ENCODE assay signal across 23 mouse cellular contexts in the genomic region with DNA sequence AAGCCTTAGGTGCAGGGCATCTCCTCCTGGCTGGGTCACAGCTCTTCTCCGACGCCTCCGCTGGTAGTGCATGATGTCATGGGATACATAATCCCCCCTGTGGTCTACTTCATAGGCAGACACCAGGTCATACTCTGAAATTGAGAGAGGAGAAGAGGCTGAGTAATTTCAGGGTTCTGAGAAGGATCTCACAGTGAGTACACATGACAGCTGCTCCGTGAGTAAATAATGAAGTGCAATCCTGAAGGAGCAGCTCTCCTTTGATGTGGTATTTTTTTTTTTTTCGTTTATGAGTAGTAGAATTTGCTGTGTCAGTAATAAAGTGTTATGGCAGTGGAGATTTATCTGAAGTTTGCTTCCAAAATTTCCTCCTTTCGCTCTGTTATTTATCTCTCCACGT. TPM values are rescaled to one million over a fixed set of nuclear protein-coding genes. Genes with fewer than 3 reads are reported as not detected.
"Had no signal": no experiment of that assay in that cellular context is flagged by ENCODE, and none has a peak within 500 bp of the region (broad histone marks: within the 10 kb centered on the region; RNA-seq: fewer than 3 reads in every experiment).

No protein-coding gene starts in this region.

- H3K9ac ChIP-seq: limb, embryonic 15.5 days; liver, embryonic 14.5 days; liver, postnatal 0 days; lung, embryonic 15.5 days; neural tube, embryonic 12.5 days; neural tube, embryonic 15.5 days; stomach, embryonic 15.5 days had no signal

- H3K27ac ChIP-seq: layer of hippocampus, adult 2 months; limb, embryonic 15.5 days; liver, embryonic 14.5 days; lung, embryonic 15.5 days; neural tube, embryonic 12.5 days; neural tube, embryonic 15.5 days; stomach, embryonic 15.5 days had no signal

- H3K4me1 ChIP-seq: lung, embryonic 15.5 days; stomach, embryonic 15.5 days had no signal

- H3K4me2 ChIP-seq: limb, embryonic 15.5 days; liver, embryonic 11.5 days; lung, embryonic 15.5 days; midbrain, embryonic 11.5 days; neural tube, embryonic 12.5 days; neural tube, embryonic 15.5 days; stomach, embryonic 15.5 days had no signal

- ATAC-seq: liver, postnatal 0 days had no signal

- H3K36me3 ChIP-seq: limb, embryonic 15.5 days; lung, embryonic 15.5 days; neural tube, embryonic 12.5 days; neural tube, embryonic 15.5 days; stomach, embryonic 15.5 days had no signal

- H3K4me3 ChIP-seq: layer of hippocampus, adult 2 months; limb, embryonic 15.5 days; lung, embryonic 15.5 days; neural tube, embryonic 12.5 days; neural tube, embryonic 15.5 days; stomach, embryonic 15.5 days had no signal

- H3K9me3 ChIP-seq: limb, embryonic 15.5 days; lung, embryonic 15.5 days; neural tube, embryonic 12.5 days; neural tube, embryonic 15.5 days; stomach, embryonic 15.5 days had no signal

- DNase-seq: kidney, adult 9 months; kidney, postnatal 25 days; layer of hippocampus, adult 9-11 months; liver, postnatal 0 days; lung, postnatal 10 days; lung, postnatal 4 days; midbrain, embryonic 14.5 days; right cerebral cortex, adult 18-20 months; right cerebral cortex, postnatal 14 days; right cerebral cortex, postnatal 4 days; thymus, adult 18-20 months; thymus, postnatal 36 days had no signal

RNA-seq across cellular contexts. Expression of gene Adamts16, which starts 5.4 kb away (rescaled TPM):
- total RNA-seq: megakaryocyte progenitor cell, adult 5-6 weeks; megakaryocyte-erythroid progenitor cell, adult 5-6 weeks had no signal
